Mouse (Mus musculus) midbrain, embryonic 16.5 days (tissue): ENCODE results near the gene Arl15. TPM values are rescaled to one million over a fixed set of nuclear protein-coding genes. Genes with fewer than 3 reads are reported as not detected.
A peak's percentile ranks its signal among the peaks of the same experiment; 100 is the strongest.

Experiments
- ATAC-seq: fragments of 200-750 bp; cut with Nextera tagmentation; 2 replicates; pipeline ENCODE4 v1.8.0; 2017; ENCODE audit warnings: moderate TSS enrichment
- H3K27ac ChIP-seq: fragments of 300-500 bp; sonication (generic); 2 replicates; pipeline ENCODE4 v1.5.1; 2014; ENCODE audit warnings: mild to moderate bottlenecking, low read length, mixed read lengths
- H3K27me3 ChIP-seq: fragments of 300-500 bp; sonication (generic); 2 replicates; pipeline ENCODE4 v1.6.1; 2014; ENCODE audit warnings: low read depth, low read length, mixed read lengths; ENCODE audit not compliant: control insufficient read depth, insufficient read depth
- H3K36me3 ChIP-seq: fragments of 300-500 bp; sonication (generic); 2 replicates; pipeline ENCODE4 v1.6.1; 2014; ENCODE audit warnings: mild to moderate bottlenecking, low read length, moderate library complexity, mixed read lengths; ENCODE audit not compliant: control insufficient read depth, insufficient read depth
- H3K4me1 ChIP-seq: fragments of 300-500 bp; sonication (generic); 2 replicates; pipeline ENCODE4 v1.6.1; 2014; ENCODE audit warnings: mild to moderate bottlenecking, low read length, mixed read lengths; ENCODE audit not compliant: control insufficient read depth, insufficient read depth
- H3K4me2 ChIP-seq: fragments of 300-500 bp; sonication (generic); 2 replicates; pipeline ENCODE4 v1.6.1; 2014; ENCODE audit warnings: mild to moderate bottlenecking, low read length, mixed read lengths
- H3K4me3 ChIP-seq: fragments of 300-500 bp; sonication (generic); 2 replicates; pipeline ENCODE4 v1.5.1; 2014; ENCODE audit warnings: low read depth, mild to moderate bottlenecking, low read length, moderate library complexity, mixed read lengths
- H3K9ac ChIP-seq: fragments of 300-500 bp; sonication (generic); 2 replicates; pipeline ENCODE4 v1.6.1; 2014; ENCODE audit warnings: low read depth, low read length, mixed read lengths
- H3K9me3 ChIP-seq: fragments of 300-500 bp; sonication (generic); replicated peaks from 2 replicates; pipeline ENCODE4 v1.6.1; 2014; ENCODE audit warnings: mild to moderate bottlenecking, low read length, mixed read lengths; ENCODE audit not compliant: control insufficient read depth, poor library complexity, severe bottlenecking
- WGBS: fragments of 180-500 bp; shearing (Covaris S2); extraction: QIAGEN DNeasy Blood & Tissue Kit; methylation state at CpG from one replicate; pipeline ENCODE4 v1.1.7; 2014; 5-methylcytosine and 5-hydroxymethylcytosine counted together
- polyA plus RNA-seq: library from polyadenylated mRNA; unstranded; fragments of >200 nt; fragmentation: Nextera tagmentation; extraction: Ambion mirVana; gene quantifications from 2 replicates; pipeline ENCODE4 v1.2.1, GENCODE M21; 2015

The Arl15 gene
- polyA plus RNA-seq, 1 experiment from 2014 or later = 17.4 TPM

- ATAC-seq = no peak
- Histone ChIP-seq H3K27ac (no peak overlapping the region), H3K9ac (no peak overlapping the region), H3K4me3 (no peak overlapping the region), H3K4me1 (no peaks in the 10 kb centered on the region), H3K27me3 (no peaks in the 10 kb centered on the region), H3K36me3 (no peaks in the 10 kb centered on the region), H3K9me3 (no peaks in the 10 kb centered on the region), H3K4me2 (no peak overlapping the region)
- WGBS = 97% methylated on average over 10 of the region's 10 CpGs
Measured at GRCm38 (mm10) chr13:114003463-114003862, 209.2 kb downstream of the Arl15 start.

DNA sequence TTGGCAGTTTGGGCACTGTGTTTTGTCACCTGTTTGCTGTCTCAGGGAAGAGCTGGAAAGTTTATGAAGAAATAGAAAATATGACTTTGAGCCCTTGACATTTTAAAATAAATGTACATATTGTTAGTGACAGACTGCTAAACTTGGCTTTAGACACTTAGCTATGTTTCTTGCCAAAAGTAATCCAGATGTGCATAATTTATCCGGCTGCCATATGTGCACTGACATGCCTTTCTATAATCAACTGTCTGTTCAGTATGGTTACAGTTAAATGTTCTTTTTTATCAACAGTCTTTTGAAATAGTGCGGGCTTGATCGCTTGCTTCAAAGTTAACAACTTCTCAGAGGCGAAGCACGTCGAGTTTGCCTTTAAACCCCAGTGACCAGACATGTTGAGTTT is 209.9 kb downstream of the Arl15 start:
- Histone ChIP-seq H3K9me3 (no peaks in the 10 kb centered on the region), H3K36me3 (no peaks in the 10 kb centered on the region), H3K4me2 (no peak overlapping the region), H3K4me1 (no peaks in the 10 kb centered on the region), H3K9ac (no peak overlapping the region), H3K4me3 (no peak overlapping the region), H3K27me3 (no peaks in the 10 kb centered on the region), H3K27ac (no peak overlapping the region)
- ATAC-seq = no peak
- WGBS = 84% methylated on average over 6 of the region's 6 CpGs

DNA sequence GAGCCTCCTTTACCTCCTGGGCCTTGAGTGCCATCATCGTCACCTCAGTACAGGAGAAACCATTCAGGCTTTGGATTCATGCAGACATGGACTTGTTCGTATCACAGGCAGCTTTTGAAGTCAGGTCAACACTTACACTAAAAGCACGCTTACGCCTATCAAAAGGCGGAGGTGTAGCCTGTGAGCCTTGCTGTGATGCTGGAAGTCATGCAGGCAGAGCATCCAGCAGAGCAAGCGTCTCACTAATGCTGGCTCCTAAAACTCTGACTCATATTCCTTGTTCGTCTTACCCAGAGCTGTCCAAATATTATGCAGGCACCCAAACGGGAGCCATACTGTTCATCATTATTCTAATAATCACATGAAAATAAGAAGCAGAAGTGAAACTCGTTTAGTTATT is 215.5 kb downstream of the Arl15 start:
- no peak for ATAC-seq
- no peaks in the 10 kb centered on the region for H3K9me3 ChIP-seq
- no peaks in the 10 kb centered on the region for H3K36me3 ChIP-seq
- 74% methylated on average over 9 of the region's 9 CpGs for WGBS
- no peak overlapping the region for H3K4me2 ChIP-seq
- no peaks in the 10 kb centered on the region for H3K27me3 ChIP-seq
- H3K27ac ChIP-seq = no peak overlapping the region
- no peak overlapping the region for H3K4me3 ChIP-seq
- H3K9ac ChIP-seq = no peak overlapping the region
- peaks cover 7% of the 10 kb centered on the region; the same call in 1 of the 2 replicates for H3K4me1 ChIP-seq

DNA sequence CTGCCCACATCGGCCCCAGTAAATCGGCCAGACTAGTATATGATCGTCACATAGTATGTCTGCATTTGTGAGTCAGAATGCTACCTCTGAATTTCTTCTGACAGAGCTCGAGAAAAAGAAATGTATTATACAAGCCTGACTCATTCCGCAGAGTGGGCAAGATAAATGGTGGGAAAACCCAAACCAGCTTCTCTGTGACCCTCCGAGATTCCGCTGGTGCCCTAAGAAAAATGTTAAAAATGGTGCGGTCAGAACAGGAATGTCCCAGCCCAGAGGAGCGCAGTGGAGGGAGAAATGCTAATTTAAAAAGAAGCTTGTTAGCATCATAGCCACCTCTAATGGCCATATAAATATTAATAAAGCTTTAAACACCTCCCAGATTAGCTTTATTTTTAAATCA is 216.2 kb downstream of the Arl15 start:
- Histone ChIP-seq H3K36me3 (no peaks in the 10 kb centered on the region), H3K27ac (no peak overlapping the region), H3K4me2 (no peak overlapping the region), H3K9me3 (no peaks in the 10 kb centered on the region), H3K9ac (no peak overlapping the region), H3K4me3 (no peak overlapping the region), H3K27me3 (no peaks in the 10 kb centered on the region), H3K4me1 (peaks cover 7% of the 10 kb centered on the region; the same call in 1 of the 2 replicates)
- ATAC-seq = 0 out of 2 replicates have a peak, but pooled peaks have one; percentile 16
- 77% methylated on average over 9 of the region's 9 CpGs for WGBS

GRCm38 (mm10) chr13:114011019-114011418 is 216.7 kb downstream of the Arl15 start:
- Histone ChIP-seq H3K27me3 (no peaks in the 10 kb centered on the region), H3K27ac (no peak overlapping the region), H3K4me2 (peak overlapping the region; percentile 12; the same call in 1 of the 2 replicates), H3K4me3 (no peak overlapping the region), H3K4me1 (peaks cover 7% of the 10 kb centered on the region; the same call in 1 of the 2 replicates), H3K9ac (no peak overlapping the region), H3K9me3 (no peaks in the 10 kb centered on the region), H3K36me3 (no peaks in the 10 kb centered on the region)
- ATAC-seq = peak; percentile 75
- 47% methylated on average over 12 of the region's 12 CpGs for WGBS

DNA sequence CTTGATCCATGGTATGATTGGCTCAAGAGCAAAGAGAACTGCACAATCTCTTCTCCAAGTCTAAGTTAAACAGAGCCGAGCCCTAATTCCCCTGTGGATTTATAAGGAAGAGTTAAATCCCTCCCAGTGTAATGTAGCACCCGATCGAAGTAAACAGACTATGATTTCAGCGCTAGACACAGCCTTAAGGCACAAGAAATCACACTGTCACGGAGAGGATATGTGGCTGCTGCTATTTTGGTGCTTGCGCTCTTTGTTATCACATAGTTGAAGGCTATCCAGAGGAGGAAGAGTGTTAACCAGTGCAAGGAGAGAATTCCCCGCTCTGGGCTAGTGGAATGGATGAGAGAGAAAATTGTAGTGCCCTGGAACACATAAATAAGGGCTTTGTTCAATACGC is 223.6 kb downstream of the Arl15 start:
- no peak for ATAC-seq
- no peak overlapping the region for H3K9ac ChIP-seq

GRCm38 (mm10) chr13:114023541-114023940 is 229.2 kb downstream of the Arl15 start:
- no peak overlapping the region for H3K9ac ChIP-seq

More for the DNA sequence above, 223.6 kb downstream of the Arl15 start:
- H3K27ac ChIP-seq = no peak overlapping the region
- no peak overlapping the region for H3K4me3 ChIP-seq
- H3K27me3 ChIP-seq = no peaks in the 10 kb centered on the region
- H3K4me2 ChIP-seq = no peak overlapping the region
- no peaks in the 10 kb centered on the region for H3K4me1 ChIP-seq
- WGBS = 77% methylated on average over 8 of the region's 8 CpGs
- no peaks in the 10 kb centered on the region for H3K9me3 ChIP-seq
- no peaks in the 10 kb centered on the region for H3K36me3 ChIP-seq

GRCm38 (mm10) chr13:114026306-114026705 is 232.0 kb downstream of the Arl15 start:
- no peaks in the 10 kb centered on the region for H3K9me3 ChIP-seq
- no peak overlapping the region for H3K9ac ChIP-seq
- no peak overlapping the region for H3K4me3 ChIP-seq
- no peak overlapping the region for H3K4me2 ChIP-seq
- H3K27ac ChIP-seq = no peak overlapping the region
- no peaks in the 10 kb centered on the region for H3K4me1 ChIP-seq
- H3K27me3 ChIP-seq = no peaks in the 10 kb centered on the region
- H3K36me3 ChIP-seq = no peaks in the 10 kb centered on the region
- ATAC-seq = no peak
- WGBS = 81% methylated on average over 6 of the region's 6 CpGs

More at GRCm38 (mm10) chr13:114023541-114023940, 229.2 kb downstream of the Arl15 start:
- Histone ChIP-seq H3K4me3 (no peak overlapping the region), H3K9me3 (no peaks in the 10 kb centered on the region), H3K27ac (no peak overlapping the region), H3K36me3 (no peaks in the 10 kb centered on the region), H3K27me3 (no peaks in the 10 kb centered on the region), H3K4me1 (no peaks in the 10 kb centered on the region), H3K4me2 (no peak overlapping the region)
- WGBS = 97% methylated on average over 7 of the region's 7 CpGs
- no peak for ATAC-seq

- Histone ChIP-seq H3K4me1 (no peaks in the 10 kb centered on the region), H3K4me2 (no peak overlapping the region), H3K36me3 (no peaks in the 10 kb centered on the region), H3K27me3 (no peaks in the 10 kb centered on the region), H3K4me3 (no peak overlapping the region), H3K9ac (no peak overlapping the region), H3K27ac (no peak overlapping the region), H3K9me3 (no peaks in the 10 kb centered on the region)
- 93% methylated on average over 7 of the region's 7 CpGs for WGBS
- ATAC-seq = no peak
Measured at GRCm38 (mm10) chr13:114026751-114027150, 232.4 kb downstream of the Arl15 start.
